Mouse (Mus musculus) liver, embryonic 13.5 days (tissue): ENCODE results near the gene 1700024P04Rik. TPM values are rescaled to one million over a fixed set of nuclear protein-coding genes. Genes with fewer than 3 reads are reported as not detected.
"Not testable (repeated sequence)": the region's sequence is repeated elsewhere in the genome, so short reads cannot be mapped to it uniquely, and the experiment has no call there.

Source experiments
- ATAC-seq: fragments of 200-750 bp; cut with Nextera tagmentation; 2 replicates; pipeline ENCODE4 v1.8.0; 2017; ENCODE audit warnings: low read depth, mild to moderate bottlenecking, moderate number of reproducible peaks, moderate library complexity
- DNase-seq: peaks from one replicate; pipeline ENCODE4 v3.0.0; 2022
- H3K27ac ChIP-seq: fragments of 300-500 bp; sonication (generic); 2 replicates; pipeline ENCODE4 v1.5.1; 2015; ENCODE audit warnings: moderate library complexity, mild to moderate bottlenecking, inconsistent platforms
- H3K27me3 ChIP-seq: fragments of 300-500 bp; sonication (generic); 2 replicates; pipeline ENCODE4 v1.6.1; 2015; ENCODE audit warnings: mild to moderate bottlenecking, inconsistent platforms
- H3K36me3 ChIP-seq: fragments of 300-500 bp; sonication (generic); 2 replicates; pipeline ENCODE4 v1.6.1; 2015; ENCODE audit warnings: mild to moderate bottlenecking, inconsistent platforms
- H3K4me1 ChIP-seq: fragments of 300-500 bp; sonication (generic); replicated peaks from 2 replicates; pipeline ENCODE4 v1.6.1; 2015; ENCODE audit warnings: inconsistent platforms
- H3K4me2 ChIP-seq: fragments of 300-500 bp; sonication (generic); 2 replicates; pipeline ENCODE4 v1.6.1; 2015; ENCODE audit warnings: inconsistent platforms, mild to moderate bottlenecking, moderate library complexity
- H3K4me3 ChIP-seq: fragments of 300-500 bp; sonication (generic); replicated peaks from 2 replicates; pipeline ENCODE4 v1.5.1; 2015; ENCODE audit warnings: mild to moderate bottlenecking, inconsistent platforms
- H3K9ac ChIP-seq: fragments of 300-500 bp; sonication (generic); 2 replicates; pipeline ENCODE4 v1.6.1; 2015; ENCODE audit warnings: mild to moderate bottlenecking, inconsistent platforms
- H3K9me3 ChIP-seq: fragments of 300-500 bp; sonication (generic); replicated peaks from 2 replicates; pipeline ENCODE4 v1.6.1; 2016; ENCODE audit warnings: inconsistent platforms
- WGBS: fragments of 180-500 bp; shearing (Covaris S2); methylation state at CpG from one replicate; pipeline ENCODE4 v1.1.7; 2015; ENCODE audit not compliant: insufficient replicate concordance; 5-methylcytosine and 5-hydroxymethylcytosine counted together
- polyA plus RNA-seq: library from polyadenylated mRNA; unstranded; fragments of >200 nt; fragmentation: Nextera tagmentation; extraction: Ambion mirVana; gene quantifications from 2 replicates; pipeline ENCODE4 v1.2.1, GENCODE M21; 2015

The 1700024P04Rik gene
- polyA plus RNA-seq, 1 experiment from 2014 or later, result not detected

- no peak overlapping the region for H3K4me3 ChIP-seq
- no peak overlapping the region for H3K27ac ChIP-seq
- no peaks in the 10 kb centered on the region for H3K4me1 ChIP-seq
- H3K9me3 ChIP-seq, result peaks cover 8% of the 10 kb centered on the region; the same call in 1 of the 2 replicates
- DNase-seq (no peak), ATAC-seq (no peak)
- no peak overlapping the region for H3K4me2 ChIP-seq
- 0 out of 2 replicates have a peak, but pooled peaks cover 6% of the 10 kb centered on the region for H3K27me3 ChIP-seq
- no peaks in the 10 kb centered on the region for H3K36me3 ChIP-seq
- WGBS, result 69% methylated on average over 5 of the region's 5 CpGs
- no peak overlapping the region for H3K9ac ChIP-seq
Measured at GRCm38 (mm10) chr13:99008013-99008412, 23.6 kb upstream of the 1700024P04Rik start.

- DNase-seq (no peak), ATAC-seq (no peak)
- Histone ChIP-seq H3K9ac (no peak overlapping the region), H3K27ac (no peak overlapping the region), H3K27me3 (0 out of 2 replicates have a peak, but pooled peaks cover 6% of the 10 kb centered on the region), H3K9me3 (peaks cover 10% of the 10 kb centered on the region; the same call in 1 of the 2 replicates), H3K36me3 (no peaks in the 10 kb centered on the region), H3K4me2 (no peak overlapping the region), H3K4me3 (no peak overlapping the region), H3K4me1 (no peaks in the 10 kb centered on the region)
- whole genome bisulfite sequencing, result 87% methylated on average over 17 of the region's 17 CpGs
Measured at GRCm38 (mm10) chr13:99006389-99007099, 22.2 kb upstream of the 1700024P04Rik start.

- not testable (repeated sequence) for H3K27me3 ChIP-seq, H3K4me3 ChIP-seq, H3K36me3 ChIP-seq, DNase-seq, H3K4me2 ChIP-seq, ATAC-seq, H3K27ac ChIP-seq, H3K4me1 ChIP-seq, H3K9ac ChIP-seq
- WGBS, result 72% methylated on average over 2 of the region's 2 CpGs
- peaks cover 18% of the 10 kb centered on the region; the same call in 1 of the 2 replicates for H3K9me3 ChIP-seq
Measured at GRCm38 (mm10) chr13:99001652-99002051, 17.3 kb upstream of the 1700024P04Rik start.

- ATAC-seq (no peak), DNase-seq (no peak)
- Histone ChIP-seq H3K27ac (no peak overlapping the region), H3K36me3 (no peaks in the 10 kb centered on the region), H3K27me3 (0 out of 2 replicates have a peak, but pooled peaks cover 4% of the 10 kb centered on the region), H3K9ac (no peak overlapping the region), H3K4me1 (no peaks in the 10 kb centered on the region), H3K4me2 (no peak overlapping the region), H3K4me3 (no peak overlapping the region), H3K9me3 (0 out of 2 replicates have a peak, but pooled peaks cover 8% of the 10 kb centered on the region)
- 12% methylated on average over 5 of the region's 5 CpGs for WGBS
Measured at GRCm38 (mm10) chr13:98997025-98997424, 12.7 kb upstream of the 1700024P04Rik start.

- Histone ChIP-seq H3K4me3 (no peak overlapping the region), H3K27ac (no peak overlapping the region), H3K27me3 (no peaks in the 10 kb centered on the region), H3K9me3 (no peaks in the 10 kb centered on the region), H3K36me3 (no peaks in the 10 kb centered on the region), H3K4me2 (no peak overlapping the region), H3K4me1 (no peaks in the 10 kb centered on the region), H3K9ac (no peak overlapping the region)
- 75% methylated on average over 4 of the region's 4 CpGs for WGBS
- DNase-seq (no peak), ATAC-seq (no peak)
Measured at GRCm38 (mm10) chr13:98977070-98977785, 7.1 kb downstream of the 1700024P04Rik start.

- H3K4me3 ChIP-seq, H3K27me3 ChIP-seq, H3K9ac ChIP-seq, H3K36me3 ChIP-seq, H3K4me2 ChIP-seq, ATAC-seq, H3K9me3 ChIP-seq, H3K4me1 ChIP-seq, H3K27ac ChIP-seq, DNase-seq: not testable (repeated sequence)
- 56% methylated on average over 3 of the region's 3 CpGs for whole genome bisulfite sequencing
Measured at GRCm38 (mm10) chr13:98976022-98976421, 8.3 kb downstream of the 1700024P04Rik start.

GRCm38 (mm10) chr13:98972090-98972489 lies 12.3 kb downstream of the 1700024P04Rik start:
- WGBS, result 58% methylated on average over 3 of the region's 3 CpGs
- Histone ChIP-seq H3K27ac (no peak overlapping the region), H3K27me3 (no peaks in the 10 kb centered on the region), H3K4me2 (no peak overlapping the region), H3K9ac (no peak overlapping the region), H3K36me3 (no peaks in the 10 kb centered on the region), H3K4me1 (peaks cover 14% of the 10 kb centered on the region), H3K9me3 (no peaks in the 10 kb centered on the region), H3K4me3 (no peak overlapping the region)
- no peak for DNase-seq
- no peak for ATAC-seq

GRCm38 (mm10) chr13:98971641-98972040 lies 12.7 kb downstream of the 1700024P04Rik start:
- Histone ChIP-seq H3K36me3 (no peaks in the 10 kb centered on the region), H3K4me2 (no peak overlapping the region), H3K4me1 (peaks cover 14% of the 10 kb centered on the region), H3K9me3 (no peaks in the 10 kb centered on the region), H3K9ac (no peak overlapping the region), H3K27ac (no peak overlapping the region), H3K4me3 (no peak overlapping the region), H3K27me3 (no peaks in the 10 kb centered on the region)
- 80% methylated on average over 5 of the region's 5 CpGs for WGBS
- DNase-seq (no peak), ATAC-seq (no peak)

GRCm38 (mm10) chr13:98968517-98968916 lies 15.8 kb downstream of the 1700024P04Rik start:
- ATAC-seq (no peak), DNase-seq (no peak)
- Histone ChIP-seq H3K4me1 (peaks cover 14% of the 10 kb centered on the region), H3K4me3 (no peak overlapping the region), H3K27me3 (no peaks in the 10 kb centered on the region), H3K36me3 (no peaks in the 10 kb centered on the region), H3K27ac (no peak overlapping the region), H3K4me2 (no peak overlapping the region), H3K9me3 (no peaks in the 10 kb centered on the region), H3K9ac (no peak overlapping the region)
- WGBS, result 17% methylated on average over 4 of the region's 4 CpGs

GRCm38 (mm10) chr13:98967942-98968341 lies 16.4 kb downstream of the 1700024P04Rik start:
- Histone ChIP-seq H3K27me3 (no peaks in the 10 kb centered on the region), H3K9ac (no peak overlapping the region), H3K36me3 (no peaks in the 10 kb centered on the region), H3K4me1 (peaks cover 14% of the 10 kb centered on the region), H3K9me3 (no peaks in the 10 kb centered on the region), H3K4me3 (no peak overlapping the region), H3K4me2 (no peak overlapping the region), H3K27ac (no peak overlapping the region)
- DNase-seq, result no peak
- 48% methylated on average over 6 of the region's 6 CpGs for WGBS
- no peak for ATAC-seq

GRCm38 (mm10) chr13:98966583-98966982 lies 17.8 kb downstream of the 1700024P04Rik start:
- H3K9ac ChIP-seq, result no peak overlapping the region
- H3K9me3 ChIP-seq, result no peaks in the 10 kb centered on the region
- no peaks in the 10 kb centered on the region for H3K27me3 ChIP-seq
- peaks cover 14% of the 10 kb centered on the region for H3K4me1 ChIP-seq
- no peak overlapping the region for H3K4me3 ChIP-seq
- no peaks in the 10 kb centered on the region for H3K36me3 ChIP-seq
- ATAC-seq (no peak), DNase-seq (no peak)
- no peak overlapping the region for H3K27ac ChIP-seq
- H3K4me2 ChIP-seq, result no peak overlapping the region
- 65% methylated on average over 5 of the region's 5 CpGs for WGBS
